Mouse (Mus musculus) heart, adult 10 weeks (tissue): ENCODE data around the gene Serpinb9e. TPM values are rescaled to one million over a fixed set of nuclear protein-coding genes. Genes with fewer than 3 reads are reported as not detected.

Experiments used
- polyA plus RNA-seq: library from polyadenylated mRNA; stranded (reverse); fragments of 350-450 nt; fragmentation: Illumina TruSeq; extraction: RNeasy Lipid Tissue Mini Kit (QIAGEN cat#74804); gene quantifications from one replicate; pipeline ENCODE4 v1.2.3, GENCODE M21; 2014; ENCODE audit warnings: low read depth, low replicate concordance

Gene Serpinb9e
- polyA plus RNA-seq: not detected

GRCm38 (mm10) chr13:33249312-33249711 is at the start of gene Serpinb9e:
Gene Serpinb9e (plus strand): TSS chr13:33249612.

Other genes starting within 250 kb of the Serpinb9e start
- 15.7 TPM for gene Serpinb9, start 246.4 kb upstream of the Serpinb9e start, polyA plus RNA-seq
- 0.13 TPM for gene Serpinb9b, start 222.2 kb upstream of the Serpinb9e start, polyA plus RNA-seq
- gene Serpinb1b, start 171.0 kb upstream of the Serpinb9e start, polyA plus RNA-seq: not detected
- gene Serpinb9c, start 89.9 kb upstream of the Serpinb9e start, polyA plus RNA-seq: not detected
- not detected for gene Serpinb9d, start 56.7 kb upstream of the Serpinb9e start, polyA plus RNA-seq
- not detected for gene Serpinb9f, start 74.5 kb downstream of the Serpinb9e start, polyA plus RNA-seq
- gene Gm11397, start 146.1 kb downstream of the Serpinb9e start, polyA plus RNA-seq: not detected
- gene Serpinb9g, start 235.2 kb downstream of the Serpinb9e start, polyA plus RNA-seq: not detected